In genomic region chr8:57314216-57314615, GRCm38 (mm10) we compare ENCODE assay signal across 10 mouse cellular contexts. TPM values are rescaled to one million over a fixed set of nuclear protein-coding genes. Genes with fewer than 3 reads are reported as not detected.
A peak's percentile ranks its signal among the peaks of the same experiment; 100 is the strongest.
DNase-seq lines count a peak whose midpoint lies in the region; ATAC-seq and TF ChIP-seq lines count a peak whose summit lies in the region.
"Had no signal": no experiment of that assay in that cellular context is flagged by ENCODE, and none has a peak within 500 bp of the region (broad histone marks: within the 10 kb centered on the region; RNA-seq: fewer than 3 reads in every experiment).

No protein-coding gene starts in this region.

- no peaks in the 10 kb centered on the region for H3K27me3 ChIP-seq in heart, adult 2 months (ENCODE audit: control insufficient read depth, insufficient read depth, low read length)
- peaks cover 80% of the 10 kb centered on the region for H3K27me3 ChIP-seq in neural tube, embryonic 15.5 days (replicated peaks)
- no peaks in the 10 kb centered on the region for H3K27me3 ChIP-seq in heart, embryonic 14.5 days (ENCODE audit: control insufficient read depth, insufficient read depth, low read length)
- H3K27me3 ChIP-seq in stomach, postnatal 0 days (ENCODE audit: control insufficient read depth, insufficient read depth, low read length) = peaks cover 10% of the 10 kb centered on the region; the same call in 1 of the 2 replicates

- no peaks in the 10 kb centered on the region for H3K9me3 ChIP-seq in neural tube, embryonic 15.5 days (replicated peaks)
- H3K9me3 ChIP-seq in heart, embryonic 14.5 days (ENCODE audit: control insufficient read depth, low read length) = no peaks in the 10 kb centered on the region
- no peaks in the 10 kb centered on the region for H3K9me3 ChIP-seq in stomach, postnatal 0 days (ENCODE audit: control insufficient read depth, low read length)

- WGBS in heart, adult 2 months = 14% methylated on average over 10 of the region's 10 CpGs
- WGBS in neural tube, embryonic 15.5 days = 4% methylated on average over 10 of the region's 10 CpGs
- WGBS in heart, embryonic 14.5 days = 5% methylated on average over 10 of the region's 10 CpGs
- WGBS in stomach, postnatal 0 days = 20% methylated on average over 10 of the region's 10 CpGs

- no peak for TF ChIP-seq POLR2A in heart, adult 2 months (IDR thresholded peaks at IDR 0.05; ENCODE audit: insufficient read depth, low read depth, low read length)

- no peak for ATAC-seq in neural tube, embryonic 15.5 days (ENCODE audit: low FRiP score)
- ATAC-seq in heart, embryonic 14.5 days (ENCODE audit: insufficient number of reproducible peaks, insufficient read depth, low FRiP score, low read depth) = no peak
- ATAC-seq in stomach, postnatal 0 days (ENCODE audit: low FRiP score, low TSS enrichment) = no peak
- ATAC-seq in frontal cortex, adult (ENCODE audit: low TSS enrichment) = no peak

- H3K4me1 ChIP-seq in heart, adult 2 months (ENCODE audit: control insufficient read depth, insufficient read depth, low read length) = peaks cover 6% of the 10 kb centered on the region
- H3K4me1 ChIP-seq in neural tube, embryonic 15.5 days = peaks cover 8% of the 10 kb centered on the region
- H3K4me1 ChIP-seq in heart, embryonic 14.5 days (ENCODE audit: control insufficient read depth in 2 of 2, insufficient read depth in 2 of 2, low read length in 2 of 2) = peaks cover 9 to 27% of the 10 kb centered on the region in 2 experiments
- no peaks in the 10 kb centered on the region for H3K4me1 ChIP-seq in stomach, postnatal 0 days (replicated peaks; ENCODE audit: control insufficient read depth, insufficient read depth)

- intact Hi-C loops in heart, adult 2 months (cut with DNase I) = loop anchor here (5.0 to 10.0 kb wide), 2 partner anchors 102 to 179 kb away; no protein-coding TSS in a partner anchor

- H3K4me3 ChIP-seq in heart, adult 2 months = peak overlapping the region; percentile 9; the same call in 1 of the 2 replicates
- H3K4me3 ChIP-seq in neural tube, embryonic 15.5 days (replicated peaks) = no peak overlapping the region
- peak overlapping the region; percentile 31 to 54; a peak in 3 of 4 replicates for H3K4me3 ChIP-seq in heart, embryonic 14.5 days (ENCODE audit: control insufficient read depth in 1 of 2, insufficient read depth in 1 of 2, low read depth in 1 of 2, low read length in 2 of 2)
- 0 out of 2 replicates have a peak overlapping the region, but pooled peaks have one; percentile 1 for H3K4me3 ChIP-seq in stomach, postnatal 0 days (ENCODE audit: low read depth, low read length)

- H3K9ac ChIP-seq in heart, adult 2 months (ENCODE audit: low read depth, low read length) = peak overlapping the region; percentile 75
- no peak overlapping the region for H3K9ac ChIP-seq in neural tube, embryonic 15.5 days (replicated peaks)
- H3K9ac ChIP-seq in heart, embryonic 14.5 days (ENCODE audit: low read length) = peak overlapping the region; percentile 100
- H3K9ac ChIP-seq in stomach, postnatal 0 days (ENCODE audit: low read length) = no peak overlapping the region

- no peak for TF ChIP-seq EP300 in heart, adult 2 months (IDR thresholded peaks at IDR 0.05; ENCODE audit: insufficient read depth, low read depth, low read length)
- TF ChIP-seq EP300 in stomach, postnatal 0 days (optimal IDR thresholded peaks at IDR 0.05) = no peak

- H3K36me3 ChIP-seq in heart, adult 2 months (ENCODE audit: control insufficient read depth, insufficient read depth, low read length) = peaks cover 2% of the 10 kb centered on the region; the same call in 1 of the 2 replicates
- H3K36me3 ChIP-seq in neural tube, embryonic 15.5 days = no peaks in the 10 kb centered on the region
- peaks cover 16% of the 10 kb centered on the region; the same call in 1 of the 2 replicates for H3K36me3 ChIP-seq in heart, embryonic 14.5 days (ENCODE audit: control insufficient read depth, insufficient read depth, low read length)
- H3K36me3 ChIP-seq in stomach, postnatal 0 days (ENCODE audit: control insufficient read depth, insufficient read depth, low read length) = no peaks in the 10 kb centered on the region

- peak overlapping the region; percentile 89 for H3K27ac ChIP-seq in heart, adult 2 months
- H3K27ac ChIP-seq in neural tube, embryonic 15.5 days (replicated peaks) = no peak overlapping the region
- peak overlapping the region; percentile 88 to 91 for H3K27ac ChIP-seq in heart, embryonic 14.5 days (replicated peaks in 1 of 2; ENCODE audit: control insufficient read depth in 1 of 2, insufficient read depth in 1 of 2, low read depth in 2 of 2, low read length in 2 of 2)
- H3K27ac ChIP-seq in stomach, postnatal 0 days (replicated peaks) = no peak overlapping the region

- peak; percentile 32 to 55 for DNase-seq in heart, adult 2 months
- DNase-seq in heart, adult 8-10 months (ENCODE audit: low spot score) = no peak
- peak; percentile 60 for DNase-seq in neural tube, embryonic 10.5 days (ENCODE audit: extremely low spot score, low spot score)
- peak; percentile 27 for DNase-seq in stomach, postnatal 0 days (ENCODE audit: low spot score)
- DNase-seq in gastrocnemius, postnatal 25 days = no peak
- DNase-seq: lung, postnatal 36 days; right cerebral cortex, postnatal 25 days had no signal

- peak; percentile 71 for TF ChIP-seq CTCF in heart, adult 2 months (IDR thresholded peaks at IDR 0.05)
- peak; percentile 63 for TF ChIP-seq CTCF in stomach, postnatal 0 days (IDR thresholded peaks at IDR 0.05; ENCODE audit: low read depth)

- H3K79me2 ChIP-seq in heart, adult 2 months (replicated peaks; ENCODE audit: control insufficient read depth, insufficient read depth, low read length) = no peaks in the 10 kb centered on the region

- H3K4me2 ChIP-seq in neural tube, embryonic 15.5 days = no peak overlapping the region
- H3K4me2 ChIP-seq in heart, embryonic 14.5 days (ENCODE audit: low read length) = peak overlapping the region; percentile 80
- H3K4me2 ChIP-seq in stomach, postnatal 0 days (replicated peaks; ENCODE audit: low read depth) = 0 out of 2 replicates have a peak overlapping the region, but pooled peaks have one; percentile 17

RNA-seq across cellular contexts. Expression of gene Hand2, which starts 6.6 kb away (rescaled TPM):
- total RNA-seq in heart, adult 2 months (2021) = 10 to 100 TPM; 62.1 to 63.9 TPM
- polyA plus RNA-seq in heart, adult 2 months (2012; rRNA removed) = 10.3 and 14.8 TPM in 2 replicates
- total RNA-seq in heart, adult 8-10 months (2022) = 10 to 100 TPM; 43.0 to 58.5 (median 52.6) TPM
- polyA plus RNA-seq in neural tube, embryonic 15.5 days (2015; fragmentation: Nextera tagmentation; extraction: Ambion mirVana) = 1.0 TPM in 1 of 2 replicates, not detected in the other
- 16.3 and 17.4 TPM in 2 replicates for polyA plus RNA-seq in heart, embryonic 14.5 days (2014; fragmentation: Nextera tagmentation; extraction: Ambion mirVana)
- polyA plus RNA-seq in stomach, postnatal 0 days (2015; fragmentation: Nextera tagmentation; extraction: Ambion mirVana) = 6.8 and 7.7 TPM in 2 replicates
- under 1 TPM in 1 of 2 experiments, not detected in 1; 0.21 TPM for total RNA-seq in gastrocnemius, postnatal 25 days (2021)

Comparison
In these comparisons a context has a peak if more than half of its experiments do, and no peak if none do; other contexts are left out.
1. DNase-seq: peak in heart, adult 2 months (2 of 2), neural tube, embryonic 10.5 days (single experiment) and stomach, postnatal 0 days (single experiment); none in heart, adult 8-10 months (single experiment) and gastrocnemius, postnatal 25 days (single experiment).
2. H3K27ac ChIP-seq: peak in heart, adult 2 months (single experiment) and heart, embryonic 14.5 days (2 of 2); none in neural tube, embryonic 15.5 days (single experiment) and stomach, postnatal 0 days (single experiment).
3. H3K9ac ChIP-seq: peak in heart, adult 2 months (single experiment) and heart, embryonic 14.5 days (single experiment); none in neural tube, embryonic 15.5 days (single experiment) and stomach, postnatal 0 days (single experiment).